Mouse (Mus musculus) urinary bladder, adult 18-20 months (tissue): ENCODE data around the gene Sap30.
"Not testable (repeated sequence)": the region's sequence is repeated elsewhere in the genome, so short reads cannot be mapped to it uniquely, and the experiment has no call there.

Experiments
- DNase-seq, 2 experiments: peaks; one replicate each; pipeline ENCODE4 v3.0.0; 2022; ENCODE audit warnings: low spot score in 2 of 2, mixed read lengths in 2 of 2

Sap30 gene

DNA sequence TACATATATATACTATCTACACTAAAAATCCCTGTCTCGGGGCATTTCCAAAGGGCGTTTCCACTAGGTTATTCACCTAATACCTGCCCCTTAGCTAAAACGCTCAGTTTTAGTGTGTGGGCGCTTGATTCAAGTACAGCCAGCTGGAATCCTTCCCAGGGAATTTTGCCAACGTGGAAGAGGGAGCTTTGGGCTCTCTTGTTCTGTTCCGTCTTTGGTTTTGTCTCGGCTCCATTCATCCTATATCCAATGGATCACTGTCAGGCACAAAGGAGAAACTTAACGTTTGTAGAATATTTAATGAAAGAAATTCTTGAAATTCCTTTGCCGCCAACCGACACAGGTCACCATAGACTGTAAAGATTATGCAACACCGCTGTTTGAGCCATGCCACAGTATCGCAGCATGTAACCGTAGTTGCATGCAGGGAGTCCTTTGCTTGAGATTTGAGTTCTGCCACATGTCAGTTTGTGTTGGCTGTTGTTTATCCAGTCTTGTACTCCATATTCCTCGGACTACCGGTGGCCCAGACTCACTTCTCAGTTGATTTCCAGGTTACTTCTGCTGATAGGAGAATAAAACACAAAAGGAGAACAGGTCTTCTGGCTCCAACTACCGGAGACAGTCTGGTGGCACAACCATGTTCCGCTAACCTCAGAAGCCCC lies 11.3 kb upstream of the Sap30 start:
- DNase-seq = no peak

DNA sequence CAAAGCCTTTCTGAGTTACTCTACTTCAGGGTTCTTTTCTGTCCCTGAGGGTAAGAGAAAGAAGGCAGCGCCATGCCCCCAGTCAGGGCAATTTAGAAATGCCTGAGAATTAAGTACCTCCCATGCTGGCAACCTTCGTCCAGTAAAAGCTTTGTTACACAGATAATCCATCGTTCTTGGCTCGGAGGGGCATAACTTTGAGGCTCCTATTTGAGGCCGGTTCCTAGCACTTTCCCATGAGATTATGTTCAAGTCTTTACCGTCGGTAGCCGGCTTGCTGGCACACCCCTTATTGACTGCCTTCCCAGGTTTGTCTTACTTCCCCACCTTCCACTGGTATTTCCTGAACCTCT lies 10.8 kb upstream of the Sap30 start:
- DNase-seq = no peak

DNA sequence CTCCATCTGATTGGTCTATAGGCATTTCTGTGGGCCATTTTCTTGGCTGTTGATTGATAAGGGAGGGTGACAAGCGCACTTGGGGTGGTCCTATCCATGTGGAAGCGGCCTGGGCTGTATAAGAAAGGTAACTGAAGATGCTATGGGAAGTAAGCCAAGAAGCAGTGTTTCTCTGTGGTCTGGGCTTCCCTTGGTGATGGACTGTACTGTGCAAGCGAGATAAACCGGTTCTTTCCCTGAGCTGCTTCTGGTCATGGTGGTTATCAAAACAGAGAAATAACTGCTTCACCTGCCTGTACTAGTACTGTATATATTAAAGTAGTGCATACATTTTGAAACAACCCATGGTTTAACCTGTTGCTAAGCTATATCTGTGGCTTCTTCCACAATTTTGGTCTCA lies 4.2 kb upstream of the Sap30 start:
- DNase-seq = no peak

DNA sequence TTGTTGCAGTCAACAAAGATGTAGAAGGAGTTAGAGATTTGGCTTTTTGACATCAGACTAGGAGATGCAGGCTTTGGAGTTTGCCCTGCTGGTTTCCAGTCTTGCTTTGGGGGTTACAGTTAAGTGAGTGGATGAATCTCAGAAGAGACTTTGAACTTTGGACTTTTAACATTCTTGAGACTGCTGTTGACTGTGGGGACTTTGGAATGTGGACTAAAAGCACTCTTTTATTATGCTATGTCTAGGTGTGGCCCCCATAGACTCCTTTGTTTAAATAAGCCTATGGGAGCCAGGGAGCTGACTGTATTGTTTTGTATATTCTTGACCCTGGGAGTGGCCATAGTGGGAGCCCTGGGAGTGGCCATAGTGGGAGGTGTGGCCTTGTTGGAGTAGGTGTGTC lies 2.2 kb upstream of the Sap30 start:
- DNase-seq = no peak

DNA sequence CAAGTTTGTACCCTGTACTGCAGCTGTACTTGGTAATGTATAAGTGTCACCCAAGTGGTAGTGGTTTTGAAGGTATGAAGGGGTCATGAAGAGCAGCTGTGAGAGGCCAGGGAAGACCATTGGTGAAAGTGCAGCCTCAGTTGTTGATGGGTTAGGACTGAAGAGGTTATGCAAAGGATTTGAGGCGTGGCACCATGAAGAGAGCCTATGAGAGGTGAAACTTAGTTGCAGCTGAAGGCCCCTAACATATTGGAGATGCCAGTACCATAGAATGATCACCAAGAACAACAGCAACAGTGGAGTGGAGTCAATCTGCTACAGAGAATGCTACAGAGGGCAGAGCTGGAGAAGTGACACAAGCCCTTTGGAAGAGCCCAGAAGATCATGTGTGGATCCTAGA lies 1.7 kb upstream of the Sap30 start:
- DNase-seq = no peak

DNA sequence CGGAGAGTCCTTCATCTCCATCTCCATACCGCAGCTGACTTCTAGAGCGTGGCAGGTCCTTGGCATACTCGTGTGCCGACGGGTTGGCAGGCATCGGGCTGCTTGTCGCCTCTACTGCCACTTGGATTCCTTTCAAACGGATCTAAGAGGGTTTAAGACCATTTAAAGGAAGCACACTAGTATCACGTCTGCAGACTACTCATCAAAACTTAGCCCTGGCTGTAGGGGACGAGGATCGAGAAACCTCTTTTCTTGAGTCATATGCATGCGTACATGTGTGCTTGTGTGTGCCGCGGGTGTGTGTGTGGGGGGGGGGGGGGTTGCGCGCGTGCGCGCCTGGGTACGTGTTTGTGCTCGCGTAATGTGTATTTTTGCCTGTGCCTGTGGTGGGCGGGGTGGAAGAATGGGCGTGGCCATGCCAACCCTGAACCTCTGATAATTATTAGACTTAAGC lies 679 bp upstream of the Sap30 start:
- peak; percentile 38 to 40 for DNase-seq

DNA sequence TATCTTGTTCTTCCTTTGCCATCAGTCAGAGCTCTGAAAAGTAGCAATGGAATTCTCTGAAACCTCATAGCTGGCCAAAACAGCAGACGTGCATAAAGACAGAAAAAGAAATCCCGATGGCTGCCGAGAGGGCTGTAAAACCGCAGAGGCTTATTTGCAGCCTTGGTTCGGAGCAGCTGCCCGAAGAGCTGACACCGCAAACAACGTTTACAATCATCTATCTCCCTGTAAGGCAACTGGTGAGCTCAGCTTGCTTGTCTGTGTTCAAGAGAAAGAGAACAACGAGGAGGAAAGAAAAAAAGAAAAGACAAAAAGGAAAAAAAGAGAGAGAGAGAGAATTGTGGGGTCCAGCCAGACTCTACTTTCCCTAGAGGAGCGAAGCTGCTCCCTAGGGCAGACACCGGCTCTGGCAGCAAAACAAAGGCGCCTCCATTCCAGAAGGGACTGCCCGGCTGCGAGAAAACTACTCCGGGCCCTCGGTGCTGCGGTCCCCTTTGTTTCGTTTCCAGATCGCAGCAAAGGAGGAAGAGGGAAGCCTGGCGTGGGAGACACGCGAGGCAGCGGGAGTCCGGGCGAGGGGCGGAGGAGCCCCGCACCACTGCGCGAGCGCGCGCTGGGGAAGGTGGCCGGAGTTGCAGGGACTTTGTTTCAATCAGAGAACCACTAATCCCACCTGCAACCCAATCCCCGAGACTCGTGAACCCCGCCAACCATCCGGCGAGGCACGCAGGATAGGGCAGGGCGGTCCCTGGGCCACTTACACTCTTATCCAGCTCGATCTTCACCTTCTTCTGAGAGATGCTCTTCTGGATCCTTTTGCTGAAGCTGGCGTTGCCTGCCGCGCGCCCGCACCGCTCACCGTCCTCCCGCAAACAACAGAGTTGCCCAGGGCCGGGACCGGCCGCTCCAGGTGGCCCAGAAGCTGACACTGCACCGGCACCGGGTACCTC lies 894 bp downstream of the Sap30 start:
- DNase-seq = peak in 1 of 2 experiments; percentile 64

DNA sequence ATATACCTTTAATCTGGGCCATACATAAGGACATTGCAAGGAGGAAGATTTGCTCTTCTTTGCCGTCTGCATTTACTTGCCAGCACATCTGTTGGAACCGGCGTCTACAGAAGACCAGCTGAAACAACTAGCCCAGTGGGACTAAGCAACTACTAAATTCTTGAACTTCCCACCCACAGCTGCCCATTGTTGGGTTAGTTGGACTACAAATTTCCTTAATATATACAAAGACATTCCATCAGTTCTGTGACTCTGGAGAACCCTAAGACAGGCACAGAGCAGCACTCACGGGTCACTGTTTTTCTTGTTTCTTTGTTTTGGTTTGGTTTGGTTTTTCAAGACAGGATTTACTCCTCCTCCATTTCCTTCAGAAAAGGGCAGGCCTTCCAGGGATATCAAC lies 7.1 kb downstream of the Sap30 start:
- no peak for DNase-seq

DNA sequence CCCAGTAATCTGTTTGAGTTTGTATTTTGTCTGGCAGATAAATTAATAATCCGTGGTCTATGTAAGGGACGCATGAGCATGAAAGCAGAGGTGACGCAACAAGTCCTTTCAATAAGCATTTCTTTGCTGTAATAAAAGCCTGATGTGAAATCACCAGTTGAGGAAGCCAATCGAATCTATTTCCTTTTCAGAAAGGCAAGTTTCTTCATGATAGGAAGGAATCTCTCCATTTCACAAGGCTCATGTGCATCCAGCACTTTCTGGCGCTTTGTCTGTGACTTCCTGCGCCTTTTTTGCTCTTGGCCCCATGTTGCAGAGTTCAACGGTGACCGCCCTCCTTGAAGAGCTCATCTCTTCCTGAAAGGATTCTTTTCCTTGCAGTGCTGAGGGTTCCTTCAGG lies 8.0 kb downstream of the Sap30 start:
- DNase-seq = no peak

DNA sequence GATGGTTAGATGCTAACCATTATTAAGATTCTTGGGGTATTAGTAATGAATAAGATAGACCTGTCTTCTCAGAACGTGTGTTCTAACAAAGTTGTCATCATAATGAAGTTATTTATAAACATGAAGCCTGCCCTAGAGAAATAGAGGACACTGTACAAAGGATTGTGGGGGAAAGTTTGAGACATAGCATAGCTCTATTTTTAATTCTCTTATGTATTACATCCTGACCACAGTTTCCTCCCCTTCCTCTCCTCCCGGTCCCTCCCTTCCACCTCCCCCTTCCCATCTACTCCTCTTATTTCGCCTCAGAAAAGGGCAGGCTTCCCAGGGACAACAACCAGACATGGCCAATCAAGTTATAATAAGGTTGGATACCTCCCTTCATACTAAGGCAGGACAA lies 9.3 kb downstream of the Sap30 start:
- DNase-seq = no peak

DNA sequence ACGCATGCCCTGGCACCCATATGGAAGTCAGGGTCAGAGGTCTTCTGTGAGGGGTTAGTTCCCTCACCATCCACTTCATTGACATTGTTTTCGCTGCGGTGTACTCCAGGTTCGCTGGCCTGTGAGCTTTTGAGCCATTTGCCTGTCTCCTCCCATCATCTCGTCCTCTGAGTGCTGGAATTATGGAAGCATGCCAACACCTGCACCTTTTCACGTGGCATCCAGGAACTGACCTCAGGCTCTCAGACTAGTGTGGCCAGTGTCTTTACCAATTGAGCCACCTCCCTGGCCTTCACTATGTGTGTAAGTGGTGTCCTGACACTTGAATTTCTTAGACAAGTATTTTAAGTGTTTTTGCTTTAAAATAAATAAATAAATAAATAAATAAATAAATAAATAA lies 13.9 kb downstream of the Sap30 start:
- no peak for DNase-seq

DNA sequence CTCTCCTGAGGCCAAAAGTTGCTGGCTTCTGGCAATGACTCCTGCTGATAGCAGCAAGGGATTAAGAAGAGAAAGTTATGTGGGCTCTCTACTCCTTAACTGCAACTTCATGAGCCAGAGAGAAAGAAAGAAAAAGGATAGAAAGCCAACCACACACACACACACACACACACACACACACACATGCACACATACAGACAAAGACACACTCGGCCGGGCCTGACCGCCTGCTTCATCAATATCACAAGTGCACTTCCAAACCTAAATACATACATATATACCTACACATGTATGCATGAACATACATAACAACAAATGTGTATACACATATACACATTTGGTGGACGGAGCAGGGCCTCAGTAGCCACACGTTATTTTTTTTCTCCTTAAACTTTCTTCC lies 16.8 kb downstream of the Sap30 start:
- DNase-seq = no peak

DNA sequence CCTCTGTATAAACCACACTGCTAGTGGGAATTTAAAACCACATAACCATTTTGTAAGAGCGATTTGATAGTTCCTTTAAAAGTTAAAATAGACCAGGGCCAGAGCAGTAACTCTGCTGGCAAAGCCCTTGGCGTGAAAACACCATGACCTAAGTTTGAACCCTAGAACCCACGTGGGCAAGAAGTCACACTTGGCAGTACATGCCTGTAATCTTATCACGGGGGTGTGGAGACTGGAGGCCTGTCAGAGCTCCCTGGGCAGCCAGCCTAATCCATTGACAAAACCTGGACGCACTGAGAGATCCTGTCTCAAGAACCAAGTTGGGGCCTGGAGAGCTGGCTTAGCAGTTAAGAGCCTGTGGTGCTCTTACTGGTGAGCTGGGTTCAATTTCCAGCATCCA lies 19.0 kb downstream of the Sap30 start:
- DNase-seq = peak; percentile 18 to 66

DNA sequence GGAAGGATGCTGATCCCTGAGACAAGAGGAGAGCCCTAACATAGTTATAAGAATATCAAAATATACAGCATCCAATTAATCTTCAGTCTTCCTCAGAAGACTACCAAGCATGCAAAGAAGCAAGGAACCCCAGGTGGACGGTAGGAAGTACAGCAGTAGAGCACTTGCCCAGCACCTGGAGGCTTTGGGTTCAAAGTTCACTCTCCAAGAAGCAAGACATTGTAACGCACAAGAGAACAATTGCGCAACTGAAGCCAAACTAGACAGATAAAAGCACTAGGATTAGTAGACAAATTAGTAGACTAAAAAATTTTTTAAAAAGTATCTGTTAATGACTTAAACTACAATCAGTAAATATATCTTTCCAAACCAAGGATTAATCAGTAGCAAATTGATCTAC lies 23.9 kb downstream of the Sap30 start:
- no peak for DNase-seq

DNA sequence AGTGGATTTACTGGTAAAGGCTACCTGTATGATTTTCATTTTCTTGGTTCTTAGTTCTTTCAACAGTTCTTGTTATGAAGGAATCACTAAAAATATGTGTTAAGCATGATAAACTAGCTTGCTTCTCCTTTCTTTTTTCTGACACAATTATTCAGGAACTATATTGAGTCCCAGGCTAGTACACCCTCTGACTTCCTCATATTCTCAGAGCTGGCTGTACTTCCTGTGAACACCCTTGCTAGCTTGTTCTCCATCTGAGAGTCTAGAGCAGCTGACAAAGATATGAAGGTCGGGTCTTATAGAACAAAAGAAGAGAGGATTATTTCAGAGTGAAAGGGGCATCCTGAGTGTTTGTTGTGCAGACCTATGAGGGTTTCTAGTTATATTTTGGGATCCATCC lies 24.8 kb downstream of the Sap30 start:
- no peak for DNase-seq

DNA sequence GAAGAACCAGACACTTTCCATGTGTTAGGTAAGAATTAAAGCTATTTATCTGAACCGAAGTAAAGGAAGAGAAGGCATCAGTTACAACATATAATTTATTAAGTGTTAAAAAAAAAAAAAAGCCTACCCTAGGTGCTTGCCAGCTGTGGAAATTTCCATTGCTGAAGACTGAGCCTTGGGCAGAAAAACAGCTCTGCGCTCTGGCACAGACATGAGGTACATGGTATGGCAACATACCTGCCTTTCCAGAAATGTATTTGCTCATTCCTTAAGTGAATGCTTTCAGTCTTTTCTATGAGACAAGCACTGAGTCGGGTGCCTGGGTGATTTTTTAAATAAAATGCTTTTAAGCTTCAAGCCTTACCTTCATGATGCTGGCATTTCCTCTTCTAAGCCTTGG lies 29.7 kb downstream of the Sap30 start:
- DNase-seq = no peak

DNA sequence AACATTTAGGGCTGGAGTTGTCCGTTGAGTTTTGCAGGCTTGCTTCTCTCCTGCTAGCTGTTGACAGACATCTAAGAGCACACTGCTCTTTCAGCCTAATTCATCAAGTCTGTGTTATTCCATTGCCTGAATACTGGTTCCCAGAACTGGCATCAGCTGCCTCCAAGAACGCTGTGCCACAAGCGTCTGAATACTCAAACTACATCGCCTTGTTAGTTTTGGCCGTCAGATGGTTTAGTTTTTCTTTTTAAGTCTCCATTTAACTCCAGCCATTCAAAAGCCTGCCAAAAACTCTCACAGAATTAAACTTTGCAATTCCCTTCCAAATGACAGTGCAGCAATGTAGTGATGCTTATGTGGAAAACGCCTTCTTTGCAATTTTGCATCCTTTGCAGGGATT lies 30.5 kb downstream of the Sap30 start:
- DNase-seq = no peak

DNA sequence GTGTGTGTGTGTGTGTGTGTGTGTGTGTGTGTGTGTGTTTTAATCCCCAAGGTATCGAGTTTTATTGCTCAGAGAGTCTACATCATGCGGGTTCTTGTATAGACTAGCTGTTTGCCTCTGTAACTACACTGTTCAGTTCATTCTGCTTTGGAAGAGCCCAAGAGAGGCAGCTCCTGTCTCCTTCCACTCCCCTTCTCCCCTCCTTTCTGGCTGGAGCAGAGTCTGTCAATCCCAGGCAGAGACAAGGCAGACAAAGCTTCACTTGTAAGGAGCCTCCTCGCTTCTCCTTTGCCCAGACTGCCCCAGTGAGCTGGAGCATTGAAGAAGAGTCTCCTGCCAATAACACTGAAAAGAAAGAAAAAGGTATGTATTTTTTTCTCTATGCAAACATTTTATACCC lies 31.9 kb downstream of the Sap30 start, which contains the start of gene Scrg1:
Gene Scrg1 (plus strand): TSS at position 159 of the 400 bp plus-strand sequence.
- no peak for DNase-seq

DNA sequence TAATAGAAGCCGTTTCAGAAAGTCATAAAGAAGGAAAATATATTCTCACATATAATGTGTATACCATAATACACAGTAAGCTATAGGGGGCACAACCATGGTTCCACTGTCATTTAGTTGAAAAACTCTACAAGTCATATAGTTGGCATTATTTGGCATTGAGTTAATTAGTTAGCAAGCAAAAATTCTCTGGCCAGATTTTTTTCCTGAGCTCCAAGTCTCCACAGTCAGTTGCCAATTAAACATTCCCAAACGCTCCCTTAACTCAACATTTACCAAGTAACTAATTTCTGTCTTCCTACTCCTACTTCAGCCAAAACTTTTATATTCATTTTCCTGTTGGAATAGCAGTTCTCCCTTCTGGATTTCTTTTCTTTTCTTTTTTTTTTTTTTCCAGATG lies 34.3 kb downstream of the Sap30 start:
- no peak for DNase-seq

DNA sequence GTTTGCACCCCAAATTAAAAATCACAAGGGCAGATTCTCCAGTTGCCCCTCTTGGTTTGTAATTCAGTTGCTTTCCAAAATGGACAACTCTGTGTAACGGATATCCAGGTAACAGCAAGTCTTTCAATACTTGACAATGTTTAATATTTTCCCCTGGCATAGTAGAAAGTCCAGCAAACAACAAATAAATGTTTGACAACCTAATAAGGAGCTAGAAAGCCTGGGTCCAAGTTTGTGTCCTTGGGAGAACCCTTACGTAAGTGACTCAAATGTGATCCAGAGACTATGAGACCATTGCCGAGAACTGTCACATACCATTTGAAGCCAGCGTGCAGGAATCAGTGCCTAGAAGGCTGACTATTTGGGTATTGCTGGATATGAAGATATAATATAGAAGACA lies 35.8 kb downstream of the Sap30 start:
- no peak for DNase-seq

DNA sequence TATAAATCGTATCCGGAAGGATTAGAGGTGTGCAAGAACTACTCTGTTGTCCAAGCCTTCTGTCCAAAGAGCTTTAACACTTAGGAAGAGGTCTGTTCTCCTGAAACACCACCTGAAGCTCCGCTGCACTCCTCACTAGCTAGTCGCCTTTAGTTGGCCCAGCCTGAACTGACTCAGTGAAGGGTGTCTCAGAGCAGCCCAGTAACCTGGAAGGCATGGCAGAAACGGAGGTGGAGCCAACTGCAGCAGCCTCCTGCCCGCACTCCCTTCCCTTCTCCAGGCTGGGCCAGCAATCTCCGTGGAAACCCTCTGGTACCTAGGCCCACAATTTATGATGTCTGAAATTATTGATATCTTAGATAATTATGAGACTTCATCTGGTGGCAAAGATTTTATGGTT lies 36.9 kb downstream of the Sap30 start:
- no peak for DNase-seq

DNA sequence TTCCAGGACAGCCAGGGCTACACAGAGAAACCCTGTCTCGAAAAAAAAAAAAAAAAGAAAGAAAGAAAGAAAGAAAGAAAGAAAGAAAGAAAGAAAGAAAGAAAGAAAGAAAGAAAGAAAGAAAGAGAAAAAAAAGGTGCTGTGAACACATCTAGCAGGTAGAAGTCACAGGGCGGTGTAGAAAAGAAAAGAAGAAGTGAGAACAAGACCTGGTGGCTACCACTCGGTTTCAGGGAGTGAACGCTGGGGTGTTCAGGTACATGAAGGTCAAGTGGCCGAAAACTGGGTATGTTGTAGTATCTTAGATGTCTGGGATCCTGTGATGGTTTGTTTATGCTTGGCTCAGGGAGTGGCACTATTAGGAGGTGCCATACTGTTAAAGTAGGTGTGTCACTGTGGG lies 41.8 kb downstream of the Sap30 start:
- DNase-seq = not testable (repeated sequence)

DNA sequence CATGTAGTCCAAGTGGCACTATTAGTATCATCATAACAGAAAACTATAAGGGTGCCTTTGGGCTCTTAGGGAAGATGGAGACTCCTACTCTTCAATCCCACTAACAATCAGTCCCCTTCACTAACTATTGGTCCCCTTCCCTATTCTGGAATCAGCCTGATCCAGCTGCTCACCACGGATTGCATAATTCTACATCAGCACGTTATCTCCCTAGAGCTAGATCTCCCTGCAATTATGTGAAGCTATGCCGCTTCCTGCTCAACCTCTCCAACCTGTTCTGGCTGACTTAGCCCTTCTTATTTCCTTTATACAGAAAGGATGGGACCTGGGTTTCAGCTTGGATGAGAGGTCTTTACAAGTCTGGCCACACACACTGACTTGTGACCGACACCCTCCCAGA lies 44.4 kb downstream of the Sap30 start:
- DNase-seq = no peak
